ENCODE assay signal across 1 mouse cellular context in the genomic region with DNA sequence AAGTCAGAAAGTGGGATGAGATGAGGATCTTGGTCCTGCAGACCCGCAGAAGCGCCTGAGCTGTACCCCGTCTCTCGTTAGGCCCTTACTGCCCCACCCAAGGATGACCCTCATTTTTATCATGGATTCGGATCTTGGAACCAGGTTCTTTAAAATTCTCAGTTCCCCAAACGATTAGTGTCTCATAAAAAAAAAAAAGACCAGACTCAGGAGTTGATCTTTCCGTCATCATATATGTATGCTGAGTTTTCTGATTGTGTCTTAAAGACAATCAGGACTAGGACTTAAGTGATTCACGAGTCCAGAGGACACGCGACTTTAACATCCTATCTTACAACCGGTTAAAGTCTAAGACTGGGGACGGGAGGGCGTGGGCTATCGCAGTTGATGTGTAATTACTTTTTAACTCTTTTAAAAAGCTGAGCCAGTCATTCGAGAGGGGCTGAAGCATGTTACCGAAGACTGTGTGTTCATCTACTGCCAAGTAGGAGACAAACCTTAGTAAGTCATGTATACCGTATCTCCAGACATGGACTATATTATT.
TF ChIP-seq lines count a peak whose summit lies in the region.

No protein-coding gene starts in this region.

TF ChIP-seq in MEL, 35 proteins besides CTCF, POLR2A, EP300 and RAD21 (continued from another document):
- TF ChIP-seq SMC3 (IDR thresholded peaks at IDR 0.05; ENCODE audit: low read depth, low read length) (no peak), MAZ (IDR thresholded peaks at IDR 0.05; ENCODE audit: low read depth, low read length) (0 out of 2 replicates have a peak, but pooled peaks have one; percentile 26), TBP (IDR thresholded peaks at IDR 0.05; ENCODE audit: low read depth, low read length) (no peak), HCFC1 (IDR thresholded peaks at IDR 0.05; ENCODE audit: low read depth, low read length) (no peak), MEF2A (IDR thresholded peaks at IDR 0.05; ENCODE audit: extremely low read depth, insufficient replicate concordance, low read depth, low read length, poor library complexity, severe bottlenecking) (no peak), MYB (IDR thresholded peaks at IDR 0.05; ENCODE audit: low read depth, low read length) (no peak), USF1 (IDR thresholded peaks at IDR 0.05; ENCODE audit: low read depth, low read length) (no peak), MXI1 (IDR thresholded peaks at IDR 0.05; ENCODE audit: low read depth, low read length) (peak; percentile 18), ZMIZ1 (IDR thresholded peaks at IDR 0.05; ENCODE audit: low read depth, low read length) (no peak), CHD1 (IDR thresholded peaks at IDR 0.05; ENCODE audit: low read depth, low read length) (0 out of 2 replicates have a peak, but pooled peaks have one; percentile 86), ZC3H11A (IDR thresholded peaks at IDR 0.05; ENCODE audit: low read depth, low read length) (no peak), NELFE (IDR thresholded peaks at IDR 0.05; ENCODE audit: low read depth, low read length) (no peak), POLR2AphosphoS2 (IDR thresholded peaks at IDR 0.05; ENCODE audit: low read length) (no peak), UBTF (IDR thresholded peaks at IDR 0.05; ENCODE audit: borderline replicate concordance, insufficient read depth, low read depth, low read length) (0 out of 2 replicates have a peak, but pooled peaks have one; percentile 30), BHLHE40 (IDR thresholded peaks at IDR 0.05; ENCODE audit: borderline replicate concordance, low read depth, low read length) (no peak; the same call in 1 of the 2 replicates), KAT2A (conservative IDR thresholded peaks at IDR 0.05; ENCODE audit: low read depth, low read length) (no peak), NRF1 (IDR thresholded peaks at IDR 0.05; ENCODE audit: insufficient read depth, low read depth, low read length, poor library complexity, severe bottlenecking) (no peak), GATA1 (IDR thresholded peaks at IDR 0.05; ENCODE audit: low read depth, low read length) (0 out of 2 replicates have a peak, but pooled peaks have one; percentile 33), POLR2AphosphoS5 (IDR thresholded peaks at IDR 0.05; ENCODE audit: borderline replicate concordance, low read depth, low read length) (no peak), TCF12 (IDR thresholded peaks at IDR 0.05; ENCODE audit: low read depth, low read length) (no peak), E2F4 (IDR thresholded peaks at IDR 0.05; ENCODE audit: borderline replicate concordance, low read depth, low read length) (no peak), ETS1 (IDR thresholded peaks at IDR 0.05; ENCODE audit: low read depth, low read length) (no peak), CHD2 (IDR thresholded peaks at IDR 0.05; ENCODE audit: low read length) (no peak), ZNF384 (IDR thresholded peaks at IDR 0.05; ENCODE audit: low read depth, low read length) (peak; percentile 60)
